Mouse (Mus musculus) urinary bladder, postnatal 25 days (tissue): ENCODE results near the gene Secisbp2l.
A peak's percentile ranks its signal among the peaks of the same experiment; 100 is the strongest.

Experiments used
- DNase-seq: peaks from one replicate; pipeline ENCODE4 v3.0.0; 2022; ENCODE audit warnings: low spot score

The Secisbp2l gene

DNA sequence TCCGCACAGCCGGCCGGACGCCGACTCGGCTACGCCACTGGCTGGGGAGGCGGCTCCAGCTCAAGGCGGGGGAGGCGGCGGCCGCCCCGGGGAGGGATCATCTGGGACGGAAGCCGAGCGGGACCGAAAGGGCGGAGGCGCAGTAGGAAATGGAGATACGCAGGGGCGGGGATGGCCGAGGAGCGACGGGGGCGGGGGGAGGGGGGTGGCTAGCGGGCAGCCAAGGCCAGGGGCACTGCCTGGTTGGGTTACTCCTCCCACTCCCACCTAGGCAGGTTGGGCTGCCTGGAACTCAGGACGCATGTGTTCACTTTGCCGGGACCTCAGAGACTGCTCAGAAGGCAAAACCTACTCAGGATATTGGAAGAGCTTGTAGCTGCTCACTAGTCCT is at the start of gene Secisbp2l:
TSS of gene Secisbp2l (minus strand) at position 152 of the 391 bp plus-strand sequence.
- peak; percentile 96 for DNase-seq

DNA sequence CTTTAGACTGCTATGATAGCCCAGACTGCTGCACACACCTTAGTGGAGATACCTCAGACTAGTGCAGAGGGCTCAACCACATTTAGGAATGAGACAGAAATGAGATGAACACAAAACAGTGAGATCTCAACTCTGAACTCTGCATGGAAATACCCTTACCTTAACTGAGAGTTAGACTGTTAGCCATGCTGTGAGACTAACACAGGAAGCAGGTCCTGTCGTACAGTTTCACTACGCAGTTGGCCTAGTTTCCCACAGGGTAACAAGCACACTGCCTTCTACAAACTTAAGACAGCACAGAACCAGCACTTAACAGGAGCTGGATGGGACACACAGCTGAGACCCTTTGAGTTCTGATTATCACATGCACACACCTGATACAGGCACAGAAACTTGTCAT is 47.3 kb upstream of the Secisbp2l start:
- DNase-seq: no peak

DNA sequence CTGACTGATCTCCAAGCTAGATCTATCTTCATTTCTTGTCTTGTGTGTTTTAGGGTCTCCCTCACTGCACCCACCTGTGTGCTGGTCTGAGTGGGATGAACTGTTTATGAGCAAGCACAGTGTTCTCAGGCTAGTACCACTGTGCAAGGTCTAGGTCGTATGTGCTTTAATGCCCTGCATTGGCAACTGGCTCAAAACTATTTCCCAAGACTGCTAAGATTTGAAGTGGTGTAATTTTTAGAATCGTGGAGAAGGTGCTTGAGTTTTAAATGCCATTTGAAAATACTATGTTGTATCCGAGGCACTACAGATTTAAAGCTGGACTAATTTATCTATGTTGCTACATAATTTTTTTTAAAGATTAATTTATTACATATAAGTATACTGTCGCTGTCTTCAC is 45.2 kb upstream of the Secisbp2l start:
- no peak for DNase-seq

DNA sequence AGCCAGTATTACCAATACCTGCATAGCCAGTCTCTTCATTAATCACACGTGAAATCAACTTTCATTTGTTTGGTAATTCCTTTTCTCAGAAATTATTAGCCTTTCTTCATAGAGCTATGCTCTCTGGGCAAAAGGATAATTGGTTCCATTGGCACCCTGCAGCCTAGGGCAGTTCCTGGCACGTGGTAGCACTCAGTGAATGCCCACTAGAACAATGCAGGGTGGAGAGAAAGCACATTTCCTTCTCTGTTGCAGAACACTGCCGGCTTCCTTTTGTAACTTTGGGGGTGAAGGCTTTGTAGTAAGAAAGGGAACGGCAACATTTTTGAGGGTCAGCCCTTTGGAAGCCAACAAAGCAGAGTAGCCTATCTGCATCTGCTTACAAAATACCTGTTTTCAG is 43.5 kb upstream of the Secisbp2l start:
- DNase-seq: no peak

DNA sequence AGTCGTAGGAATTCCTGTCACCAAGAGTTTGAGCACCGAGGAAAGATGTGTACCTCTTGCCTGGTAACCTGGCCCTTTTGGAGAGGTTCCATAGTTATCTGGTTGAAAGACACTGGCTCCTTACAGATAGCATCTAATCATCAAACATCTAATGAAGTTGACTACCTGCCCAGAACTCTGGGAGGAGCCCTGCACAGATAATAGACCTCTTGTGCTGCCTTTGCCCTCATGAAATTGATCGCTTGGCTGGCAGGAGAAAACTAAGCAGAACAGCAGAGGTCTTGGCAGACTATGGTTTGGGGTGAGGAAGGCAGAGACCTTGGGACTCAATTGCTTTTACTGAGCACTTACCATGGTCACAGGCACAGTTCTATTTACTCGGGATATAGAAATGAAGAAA is 37.7 kb upstream of the Secisbp2l start:
- DNase-seq: no peak

DNA sequence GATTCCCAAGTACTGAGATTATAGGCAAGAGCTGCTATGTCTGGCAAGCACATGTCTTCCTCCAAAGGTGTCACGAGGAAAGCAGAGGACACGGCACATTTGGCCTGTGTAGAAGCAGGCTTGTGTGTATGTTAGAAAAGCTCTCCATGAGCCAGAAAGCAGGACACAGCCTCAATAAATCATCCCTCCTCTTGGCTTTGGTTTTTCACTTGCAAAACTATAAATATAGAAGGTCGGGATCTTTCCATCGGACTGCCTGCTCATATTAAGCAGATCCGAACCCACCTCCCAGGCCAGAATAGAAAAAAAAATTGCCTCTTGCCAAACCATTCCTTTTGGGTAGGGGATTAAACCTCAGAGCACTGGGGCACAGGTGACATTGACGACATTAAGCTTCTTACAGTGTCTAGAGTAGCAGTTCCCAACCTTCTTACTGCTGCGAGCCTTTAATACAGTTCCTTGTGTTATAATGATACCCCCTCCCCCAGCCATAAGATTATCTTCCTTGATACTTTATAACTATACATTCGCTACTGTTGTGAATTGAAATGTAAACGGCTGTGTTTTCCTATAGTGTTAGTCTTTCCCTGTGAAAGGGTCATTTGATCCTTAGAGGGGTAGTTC is 31.4 kb upstream of the Secisbp2l start:
- no peak for DNase-seq

DNA sequence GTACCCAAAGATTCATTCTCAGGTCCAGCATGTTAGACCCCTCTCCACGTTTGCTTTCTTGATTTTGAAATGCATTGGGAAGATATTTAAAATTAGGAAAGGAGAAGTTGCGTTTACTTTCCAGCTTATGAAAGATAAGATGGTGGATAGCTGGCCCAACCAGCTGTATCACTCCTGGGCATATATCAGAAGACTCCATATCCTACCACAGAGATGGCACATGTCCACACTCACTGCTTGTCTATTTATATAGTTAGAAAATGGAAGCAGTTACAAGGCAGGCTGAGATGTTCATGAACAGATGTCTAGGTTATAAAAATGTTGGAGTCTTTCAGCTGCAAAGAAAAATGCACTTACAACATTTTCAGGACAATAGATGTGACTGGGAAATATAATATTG is 28.7 kb upstream of the Secisbp2l start:
- DNase-seq: no peak

DNA sequence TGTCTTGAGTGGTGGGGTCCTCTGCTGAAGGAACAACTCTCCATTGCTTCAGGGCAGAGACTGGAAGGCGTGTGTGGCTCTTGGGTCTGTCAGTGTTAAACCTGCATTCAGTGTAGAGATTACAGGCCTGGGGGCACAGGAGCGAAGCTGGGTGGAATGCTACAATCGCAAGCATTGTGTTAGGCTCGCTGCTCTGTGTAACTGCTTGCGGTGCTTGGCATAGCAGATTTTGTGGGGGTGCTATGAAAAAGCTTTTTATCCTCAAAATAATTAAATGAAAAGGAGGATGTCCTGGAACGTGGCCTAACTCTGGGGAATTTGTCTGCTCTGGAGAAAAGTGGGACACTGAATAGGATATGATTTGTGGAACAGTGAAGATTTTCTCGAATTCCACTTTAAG is 26.9 kb upstream of the Secisbp2l start:
- DNase-seq: no peak

DNA sequence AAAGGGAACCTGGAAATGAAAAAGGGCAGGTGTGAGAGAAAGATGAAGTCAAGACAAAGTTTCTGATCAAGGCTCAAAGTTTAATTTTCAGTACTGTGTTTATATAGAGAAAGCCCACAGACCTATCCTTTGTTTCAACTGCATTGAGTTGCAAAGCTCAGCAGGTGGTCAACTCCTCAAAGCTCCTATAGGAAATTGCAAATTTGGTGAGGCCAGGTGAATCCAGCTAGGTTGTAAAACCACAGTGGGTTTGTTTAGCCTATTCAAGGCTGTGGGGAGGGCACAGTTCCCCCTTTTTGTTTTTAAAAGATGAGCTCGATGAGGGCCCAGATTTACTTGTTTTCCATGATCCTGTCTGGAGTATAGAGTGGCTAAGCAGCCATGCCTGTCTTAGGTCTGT is 23.2 kb upstream of the Secisbp2l start:
- DNase-seq: no peak

DNA sequence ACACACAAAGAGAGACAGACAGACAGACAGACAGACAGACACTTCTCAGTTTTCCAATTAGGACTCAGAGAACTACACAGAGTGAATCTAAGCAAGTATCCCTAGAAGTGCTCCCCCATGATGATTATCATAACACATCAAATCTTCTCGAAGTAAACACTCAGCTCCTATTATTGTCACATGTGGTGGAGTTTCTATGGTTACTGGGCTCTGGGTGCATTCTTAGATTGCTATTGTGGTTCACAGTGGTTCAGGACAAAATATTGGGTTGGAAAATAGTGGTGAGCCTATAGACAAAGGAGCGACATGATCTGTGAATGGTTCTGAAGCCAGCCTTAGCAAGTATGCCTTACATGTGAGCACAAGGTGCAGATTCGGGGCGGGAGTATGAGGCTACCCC is 19.3 kb upstream of the Secisbp2l start:
- no peak for DNase-seq

DNA sequence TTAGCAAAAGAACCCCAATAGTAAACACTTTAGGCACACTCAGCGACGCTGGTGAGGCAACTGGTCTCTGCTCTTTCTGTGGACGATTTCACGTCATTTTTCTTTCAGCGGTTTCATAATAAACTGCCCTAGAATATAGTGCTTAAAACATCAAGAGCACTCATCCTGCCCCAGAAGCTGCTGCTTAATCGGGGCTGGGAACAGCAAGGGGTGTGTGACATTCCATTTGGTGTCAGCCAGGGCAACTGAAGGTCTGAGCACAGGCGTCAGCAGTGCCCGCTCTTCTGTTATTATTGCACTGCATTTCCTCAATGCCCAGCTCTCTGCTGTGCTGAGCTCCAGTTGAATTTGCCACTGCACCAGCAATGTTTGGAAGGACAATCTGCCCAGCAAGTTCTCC is 18.4 kb upstream of the Secisbp2l start:
- no peak for DNase-seq

DNA sequence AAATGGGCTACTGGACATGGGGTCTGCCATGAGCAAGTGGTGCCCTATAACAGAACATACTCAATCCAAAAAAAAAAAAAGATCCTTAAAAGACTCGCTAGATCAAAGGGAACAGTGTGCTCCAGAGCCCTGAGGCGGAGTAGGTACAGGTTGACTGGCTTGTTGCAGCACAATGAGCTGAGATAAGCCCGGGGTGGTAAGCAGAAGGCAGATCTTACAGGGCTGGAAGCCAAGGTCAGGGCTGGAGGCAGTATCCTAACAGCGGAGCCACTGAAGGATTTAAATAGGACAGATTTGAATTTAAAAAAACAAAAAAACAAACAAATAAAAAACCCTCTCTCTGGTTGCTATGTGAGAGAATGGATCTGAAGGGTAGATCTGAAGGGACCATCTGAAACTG is 17.8 kb upstream of the Secisbp2l start:
- DNase-seq: no peak

DNA sequence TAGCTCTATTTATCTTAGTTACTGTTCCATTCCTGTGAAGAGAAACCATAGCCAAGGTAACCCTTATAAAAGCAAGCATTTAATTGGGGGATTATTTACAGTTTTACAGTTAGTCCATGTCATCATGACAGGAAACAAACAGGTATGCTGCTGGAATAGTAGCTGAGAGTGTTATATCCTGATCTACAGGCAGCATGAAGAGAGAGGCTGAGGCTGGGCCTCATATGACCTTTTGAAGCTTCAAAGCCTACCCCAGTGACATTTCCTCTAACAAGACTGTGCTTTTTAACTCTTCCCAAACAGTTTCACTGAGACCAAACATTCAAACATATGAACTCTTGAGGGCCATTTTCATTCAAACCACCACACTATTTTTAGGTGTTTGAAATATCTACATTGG is 15.2 kb upstream of the Secisbp2l start:
- no peak for DNase-seq

DNA sequence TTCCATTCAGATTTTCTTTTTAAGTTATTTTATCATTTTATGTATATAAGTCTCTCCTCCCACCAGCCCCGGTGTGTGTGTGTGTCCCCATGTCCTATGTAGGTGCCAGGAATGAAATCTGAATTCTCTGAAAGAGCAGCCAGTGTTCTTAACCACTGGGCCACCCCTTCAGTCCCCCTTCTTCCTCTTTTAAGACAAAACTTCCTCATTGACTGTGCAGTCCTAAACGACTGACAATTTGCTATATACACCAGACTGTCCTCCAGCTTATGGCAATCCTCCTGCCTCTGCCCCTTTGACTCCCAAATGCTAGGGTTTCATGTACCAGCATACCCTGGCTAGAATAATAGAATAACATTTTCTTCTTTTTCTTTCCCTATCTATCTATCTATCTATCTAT is 12.4 kb upstream of the Secisbp2l start:
- DNase-seq: no peak

DNA sequence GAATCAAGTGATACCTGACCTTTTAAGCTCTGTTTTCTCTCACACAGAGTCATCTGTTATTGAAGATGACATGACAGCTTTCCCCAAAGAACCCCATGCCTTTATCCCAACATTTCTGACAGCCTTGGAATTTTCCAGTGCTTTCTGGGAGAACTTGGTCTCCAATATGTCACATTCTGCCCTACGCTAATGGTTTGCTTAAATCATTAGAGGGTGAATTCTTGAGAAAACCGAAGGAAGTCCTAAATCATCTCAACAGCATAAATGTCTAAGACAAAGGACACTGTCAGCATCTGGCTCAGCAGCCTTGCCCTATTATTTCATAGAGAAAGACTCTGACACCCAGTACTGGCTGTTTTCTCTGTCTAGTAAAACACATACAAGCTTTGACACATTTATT is 11.5 kb upstream of the Secisbp2l start:
- DNase-seq: no peak

DNA sequence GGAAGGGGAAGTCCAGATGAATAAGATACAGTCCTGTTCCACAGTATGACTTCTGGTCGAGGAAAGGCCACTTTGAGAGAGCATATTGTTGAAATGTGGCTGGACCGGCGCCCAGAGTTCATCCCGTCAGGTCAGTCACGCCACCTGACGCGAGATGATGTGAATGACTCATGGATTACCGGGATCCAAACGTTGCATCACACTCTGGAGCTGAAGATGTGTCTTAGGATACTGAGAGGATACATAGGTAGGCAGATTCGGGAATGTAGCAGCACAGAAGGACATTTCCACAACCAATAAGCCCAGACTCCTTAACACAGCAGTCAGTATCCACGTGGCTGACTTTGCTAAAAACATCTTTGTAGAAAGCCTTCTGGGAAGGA is 10.2 kb upstream of the Secisbp2l start:
- DNase-seq: no peak

DNA sequence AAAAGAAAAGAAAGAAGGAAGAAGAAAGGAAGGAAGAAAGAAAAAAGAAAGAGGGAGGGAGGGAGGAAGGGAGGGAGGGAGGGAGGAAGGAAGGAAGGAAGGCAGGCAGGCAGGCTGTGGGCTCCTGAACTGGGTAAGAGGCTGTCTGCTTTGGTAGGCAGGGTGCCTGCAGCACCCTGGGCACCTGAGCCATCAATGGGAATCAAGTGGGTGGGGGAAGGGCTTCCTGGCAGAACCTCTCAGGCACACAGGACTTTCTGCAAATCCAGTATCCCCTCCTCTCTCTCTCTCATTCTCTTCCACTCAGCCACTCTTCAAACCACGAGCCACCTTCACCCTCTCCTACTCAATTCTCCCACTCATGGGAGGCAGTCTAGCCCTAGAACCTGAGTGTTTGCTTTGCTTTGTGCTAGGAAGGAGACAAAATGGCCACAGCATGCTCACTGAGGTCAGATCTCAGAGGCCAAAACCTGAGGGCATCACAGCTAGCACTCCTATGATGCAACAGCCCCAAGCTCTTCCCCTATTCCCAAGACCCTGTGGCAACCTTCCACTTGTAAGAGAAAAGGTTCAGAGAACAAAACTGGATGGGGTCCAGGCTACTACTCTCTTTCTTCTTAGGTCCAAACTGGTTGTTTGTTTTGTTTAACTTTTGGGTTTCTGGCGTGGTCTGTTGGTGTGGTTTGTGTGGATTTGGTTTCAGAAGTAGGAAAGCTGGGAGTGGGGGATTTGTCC is 9.6 kb upstream of the Secisbp2l start:
- DNase-seq: no peak

DNA sequence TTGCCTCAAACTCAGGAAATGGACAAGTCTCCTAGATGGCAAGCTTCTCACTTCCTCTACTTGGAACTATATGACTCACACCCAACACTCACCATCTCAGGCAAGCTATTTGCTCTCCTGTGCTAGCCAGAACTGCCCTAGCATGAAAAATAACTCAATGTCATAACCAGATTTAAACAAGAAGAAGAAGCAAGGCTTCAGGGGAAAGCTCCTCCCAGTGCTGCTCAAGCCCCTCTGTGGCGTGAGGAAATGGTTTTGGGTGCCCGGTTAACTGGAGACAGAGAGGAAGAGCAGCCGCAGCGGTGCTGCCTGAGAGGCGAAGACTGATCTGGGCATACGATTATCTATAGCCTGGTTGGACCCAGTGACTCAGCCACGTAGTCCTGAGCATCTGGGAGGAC is 8.8 kb upstream of the Secisbp2l start:
- DNase-seq: no peak

DNA sequence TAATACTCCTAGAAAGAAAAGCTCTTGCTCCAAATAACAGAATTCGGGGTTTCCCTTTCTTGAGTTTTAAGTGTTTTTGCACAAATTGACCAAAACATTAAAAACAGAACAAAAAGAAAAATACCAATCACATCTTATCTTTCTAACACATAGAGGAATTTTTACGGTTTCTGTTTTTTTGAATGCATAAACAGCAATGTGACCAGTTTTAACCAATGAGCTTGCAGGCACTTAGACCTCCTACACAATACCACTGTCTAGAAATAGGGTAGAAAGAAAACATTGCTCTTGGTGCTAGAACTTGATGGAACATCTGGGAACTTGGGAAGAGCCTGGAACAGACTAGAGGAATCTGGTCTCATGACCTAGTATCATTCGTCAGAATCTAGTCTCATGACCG is 7.6 kb upstream of the Secisbp2l start:
- DNase-seq: no peak

DNA sequence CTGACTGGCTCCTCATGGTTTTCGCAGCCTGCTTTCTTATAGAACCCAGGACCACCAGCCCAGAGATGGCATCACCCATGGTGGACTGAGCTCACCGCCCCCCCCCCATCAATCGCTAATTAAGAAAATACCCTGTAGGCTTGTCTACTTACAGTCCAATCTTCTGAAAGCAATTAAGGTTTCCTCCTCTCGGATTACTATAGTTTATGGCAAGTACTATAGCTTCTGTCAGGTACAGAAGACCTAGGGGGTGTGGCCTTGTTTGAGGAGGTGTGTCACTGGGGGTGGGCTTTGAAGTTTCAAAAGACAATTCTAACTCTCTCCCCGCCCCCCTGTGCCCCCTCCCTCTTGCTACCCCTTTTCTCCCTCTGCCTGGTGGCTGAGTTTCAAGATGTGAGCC is 6.6 kb upstream of the Secisbp2l start:
- DNase-seq: no peak

DNA sequence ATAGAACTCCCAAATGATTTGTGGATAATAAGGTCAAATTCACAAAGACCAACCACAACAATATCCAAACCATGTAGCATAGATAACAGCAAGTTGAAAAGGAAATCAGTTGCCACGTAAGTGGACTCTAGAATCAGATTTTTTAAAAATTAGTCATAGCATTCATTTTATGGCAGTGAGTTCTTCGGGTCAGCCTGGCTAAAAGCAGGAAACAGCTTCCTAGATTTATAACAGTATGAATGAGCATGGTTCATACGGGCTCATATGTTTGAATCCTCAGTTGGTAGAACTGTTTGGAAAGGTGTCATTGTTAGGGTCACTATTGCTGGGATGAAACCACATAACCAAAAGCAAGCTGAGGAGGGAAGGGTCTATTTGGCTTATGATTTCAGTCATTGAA is 6.1 kb upstream of the Secisbp2l start:
- no peak for DNase-seq

DNA sequence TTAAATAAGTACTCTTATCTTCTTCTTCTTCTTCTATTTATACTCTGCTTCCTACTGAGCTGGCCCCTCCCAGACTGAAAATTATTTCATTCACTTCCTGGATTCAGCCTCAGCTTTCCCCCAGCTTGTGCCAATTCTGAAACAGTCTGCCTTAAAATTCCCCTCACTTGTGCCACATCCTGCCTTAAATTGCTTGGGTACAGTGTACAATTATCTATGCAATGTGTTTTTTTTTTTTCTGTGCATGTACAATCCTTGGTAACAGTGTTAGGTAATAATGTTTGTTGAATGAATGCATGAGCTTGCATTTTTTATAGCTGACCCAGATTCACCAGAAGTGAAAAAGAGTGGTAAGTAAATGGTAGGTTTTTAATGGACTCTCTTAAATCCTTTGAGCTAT is 5.7 kb upstream of the Secisbp2l start:
- no peak for DNase-seq

DNA sequence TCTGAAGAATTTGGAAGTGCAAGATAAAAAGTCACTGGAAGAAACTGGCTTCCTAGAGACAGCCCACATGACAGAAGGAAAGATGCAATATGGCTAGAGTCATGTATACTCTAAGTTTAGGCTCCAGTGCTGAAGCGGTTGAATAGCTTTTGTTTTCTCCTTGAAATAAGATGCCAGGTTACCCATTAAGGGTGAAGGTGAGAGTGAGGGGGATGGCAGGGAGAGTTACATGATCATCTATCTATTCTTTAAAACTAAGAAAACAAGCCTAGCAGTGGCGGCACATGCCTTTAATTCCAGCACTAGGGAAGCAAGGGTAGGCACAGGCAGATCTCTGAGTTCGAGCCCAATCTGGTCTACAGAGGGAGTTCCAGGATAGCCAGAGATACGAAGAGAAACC is 2.4 kb upstream of the Secisbp2l start:
- DNase-seq: no peak

DNA sequence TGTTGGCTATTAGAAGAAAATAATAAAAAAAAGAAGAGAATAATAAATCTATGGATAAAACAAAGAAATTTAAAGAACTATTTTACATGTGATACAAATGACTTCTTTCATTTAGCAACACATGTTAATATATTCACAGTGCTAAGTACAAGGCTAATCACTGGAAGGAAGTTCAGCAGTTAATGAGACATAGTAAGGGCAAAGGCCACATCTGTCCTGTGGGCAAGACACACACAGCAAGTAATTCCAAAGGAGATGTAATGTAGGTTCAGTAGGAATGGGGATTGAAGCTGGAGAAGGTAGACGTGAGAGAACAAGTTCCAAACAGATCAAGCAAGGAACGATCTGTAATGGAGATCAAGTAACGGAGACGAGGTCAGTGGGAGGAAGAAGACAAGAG is 1.7 kb upstream of the Secisbp2l start:
- no peak for DNase-seq
